Mouse (Mus musculus) heart, postnatal 10 days (tissue): ENCODE measurements around the gene Dot1l. TPM values are rescaled to one million over a fixed set of nuclear protein-coding genes. Genes with fewer than 3 reads are reported as not detected.

Experiments
- microRNA-seq, 2 experiments: library from miRNA; unstranded; fragments of <30 nt; microRNA quantifications; one replicate each; pipeline ENCODE4 v1.2.0; 2022
- total RNA-seq, 2 experiments: library from RNA; stranded (reverse); gene quantifications; 2 replicates each; pipeline ENCODE4 v1.2.3; 2021

The Dot1l gene
- total RNA-seq, 2 experiments from 2014 or later, result 66.3 to 67.6 TPM

Small RNA genes lying within 50 kb of the gene (microRNA-seq; reads per million reads assigned to microRNA genes)
- gene Mir1982, result 4.9 to 5.7 reads per million in 2 experiments

Other genes starting within 250 kb of the Dot1l start
- not detected for gene Atp8b3, start 216.1 kb upstream of the Dot1l start, total RNA-seq
- gene Rexo1, start 193.6 kb upstream of the Dot1l start, total RNA-seq, result 10 to 100 TPM; 20.3 to 21.5 TPM
- gene Klf16, start 177.9 kb upstream of the Dot1l start, total RNA-seq, result 1 to 10 TPM; 5.9 to 6.9 TPM
- 100 to 1,000 TPM in 1 of 2 experiments, 10 to 100 TPM in 1; 92.2 to 102 TPM for gene Abhd17a, start 164.9 kb upstream of the Dot1l start, total RNA-seq
- gene Scamp4, start 152.3 kb upstream of the Dot1l start, total RNA-seq, result 10 to 100 TPM; 25.9 to 27.8 TPM
- 1 to 10 TPM; 1.2 to 1.8 TPM for gene Adat3, start 152.3 kb upstream of the Dot1l start, total RNA-seq
- 1 to 10 TPM in 1 of 2 experiments, under 1 TPM in 1; 0.98 to 1.2 TPM for gene Gm49322, start 149.2 kb upstream of the Dot1l start, total RNA-seq
- gene Csnk1g2, start 132.4 kb upstream of the Dot1l start, total RNA-seq, result 100 to 1,000 TPM; 137 to 141 TPM
- gene Btbd2, start 98.1 kb upstream of the Dot1l start, total RNA-seq, result 10 to 100 TPM; 42.2 to 46.4 TPM
- 100 to 1,000 TPM; 143 to 159 TPM for gene Mknk2, start 77.1 kb upstream of the Dot1l start, total RNA-seq
- 10 to 100 TPM; 10.1 to 11.3 TPM for gene Mob3a, start 53.2 kb upstream of the Dot1l start, total RNA-seq
- 1 to 10 TPM; 2.9 to 4.1 TPM for gene Izumo4, start 53.0 kb upstream of the Dot1l start, total RNA-seq
- gene Ap3d1, start 12.9 kb upstream of the Dot1l start, total RNA-seq, result 10 to 100 TPM; 47.6 to 52.5 TPM
- gene Sf3a2, start 43.0 kb downstream of the Dot1l start, total RNA-seq, result 10 to 100 TPM; 36.8 to 41.4 TPM
- 10 to 100 TPM; 32.6 to 32.9 TPM for gene Plekhj1, start 43.4 kb downstream of the Dot1l start, total RNA-seq
- gene Amh, start 50.0 kb downstream of the Dot1l start, total RNA-seq, result under 1 TPM; 0.41 to 0.45 TPM
- gene Jsrp1, start 58.3 kb downstream of the Dot1l start, total RNA-seq, result under 1 TPM in 1 of 2 experiments, not detected in 1; 0.74 TPM
- gene Oaz1, start 71.5 kb downstream of the Dot1l start, total RNA-seq, result 1,000 to 10,000 TPM; 1,023 to 1,076 TPM
- 1 to 10 TPM; 3.8 to 6.5 TPM for gene Lingo3, start 88.8 kb downstream of the Dot1l start, total RNA-seq
- 10 to 100 TPM; 23.6 to 28.2 TPM for gene Lsm7, start 100.0 kb downstream of the Dot1l start, total RNA-seq
- 10 to 100 TPM; 26.0 to 27.7 TPM for gene Sppl2b, start 100.1 kb downstream of the Dot1l start, total RNA-seq
- gene Tmprss9, start 116.6 kb downstream of the Dot1l start, total RNA-seq, result not detected
- 100 to 1,000 TPM; 163 to 175 TPM for gene Timm13, start 145.8 kb downstream of the Dot1l start, total RNA-seq
- 10 to 100 TPM; 10.2 to 11.9 TPM for gene Lmnb2, start 163.0 kb downstream of the Dot1l start, total RNA-seq
- 10 to 100 TPM; 11.5 to 18.3 TPM for gene Gadd45b, start 174.9 kb downstream of the Dot1l start, total RNA-seq